Mouse (Mus musculus) G1E (cell line): ENCODE measurements around the gene Zfp953. TPM values are rescaled to one million over a fixed set of nuclear protein-coding genes. Genes with fewer than 3 reads are reported as not detected.
"Not testable (repeated sequence)": the region's sequence is repeated elsewhere in the genome, so short reads cannot be mapped to it uniquely, and the experiment has no call there.

Experiments
- ATAC-seq: 2 replicates; pipeline ENCODE4 v1.8.0; 2016; ENCODE audit warnings: mild to moderate bottlenecking; ENCODE audit not compliant: insufficient number of reproducible peaks, poor library complexity, low FRiP score, severe bottlenecking; ENCODE audit errors: extremely low read depth
- DNase-seq: peaks from one replicate; pipeline ENCODE4 v3.0.0; 2012; ENCODE audit warnings: low spot score
- H3K27me3 ChIP-seq: 2 replicates; pipeline ENCODE4 v1.6.1; 2012; ENCODE audit warnings: mild to moderate bottlenecking, low read length, inconsistent platforms; ENCODE audit not compliant: insufficient read depth
- H3K36me3 ChIP-seq: replicated peaks from 2 replicates; pipeline ENCODE3; 2012; ENCODE audit warnings: mild to moderate bottlenecking, inconsistent platforms
- H3K4me1 ChIP-seq: 2 replicates; pipeline ENCODE4 v1.6.1; 2012; ENCODE audit warnings: low read depth, low read length, inconsistent platforms, mixed read lengths; ENCODE audit not compliant: insufficient read depth
- H3K4me3 ChIP-seq: 2 replicates; pipeline ENCODE4 v1.5.1; 2012; ENCODE audit warnings: low read depth, mild to moderate bottlenecking, inconsistent platforms, low read length, moderate library complexity, mixed read lengths
- H3K9me3 ChIP-seq: replicated peaks from 2 replicates; pipeline ENCODE4 v1.6.1; 2012; ENCODE audit warnings: inconsistent platforms
- CTCF ChIP-seq: IDR thresholded peaks from 2 replicates; pipeline ENCODE4 v1.5.1; 2012; ENCODE audit warnings: low read depth, low read length, inconsistent platforms, mixed read lengths
- GATA1 ChIP-seq: IDR thresholded peaks from 2 replicates; pipeline ENCODE4 v1.6.1; 2012; ENCODE audit warnings: borderline replicate concordance, low read length, inconsistent platforms, mixed read lengths
- GATA2 ChIP-seq: IDR thresholded peaks from 2 replicates; pipeline ENCODE4 v1.6.1; 2012; ENCODE audit warnings: low read depth, low read length, inconsistent platforms, borderline replicate concordance
- POLR2AphosphoS5 ChIP-seq: IDR thresholded peaks from 2 replicates; pipeline ENCODE4 v1.6.1; 2012; ENCODE audit warnings: low read depth, low read length, inconsistent platforms; ENCODE audit not compliant: insufficient replicate concordance
- TAL1 ChIP-seq: conservative IDR thresholded peaks from 2 replicates; pipeline ENCODE4 v1.6.1; 2012; ENCODE audit warnings: low read depth, low read length, inconsistent platforms, mixed read lengths
- polyA plus RNA-seq: library from polyadenylated mRNA; stranded (reverse); fragments of >175 nt; gene quantifications from 2 replicates; pipeline ENCODE4 v1.2.3, GENCODE M21; 2012
- total RNA-seq, 2 experiments: library from RNA; stranded (forward) in 1 of 2; stranded (reverse) in 1 of 2; fragments of 200-1000 nt in 1 of 2; fragments of >200 nt in 1 of 2; fragmentation: Nextera tagmentation in 1 of 2; gene quantifications; 2 replicates each; pipeline ENCODE4 v1.2.3; 2014 to 2017

The Zfp953 gene
- total RNA-seq (2014; fragmentation: Nextera tagmentation) (10.3 and 13.4 TPM in 2 replicates), total RNA-seq (2017) (5.5 and 6.0 TPM in 2 replicates), polyA plus RNA-seq (0.04 and 0.13 TPM in 2 replicates)

DNA sequence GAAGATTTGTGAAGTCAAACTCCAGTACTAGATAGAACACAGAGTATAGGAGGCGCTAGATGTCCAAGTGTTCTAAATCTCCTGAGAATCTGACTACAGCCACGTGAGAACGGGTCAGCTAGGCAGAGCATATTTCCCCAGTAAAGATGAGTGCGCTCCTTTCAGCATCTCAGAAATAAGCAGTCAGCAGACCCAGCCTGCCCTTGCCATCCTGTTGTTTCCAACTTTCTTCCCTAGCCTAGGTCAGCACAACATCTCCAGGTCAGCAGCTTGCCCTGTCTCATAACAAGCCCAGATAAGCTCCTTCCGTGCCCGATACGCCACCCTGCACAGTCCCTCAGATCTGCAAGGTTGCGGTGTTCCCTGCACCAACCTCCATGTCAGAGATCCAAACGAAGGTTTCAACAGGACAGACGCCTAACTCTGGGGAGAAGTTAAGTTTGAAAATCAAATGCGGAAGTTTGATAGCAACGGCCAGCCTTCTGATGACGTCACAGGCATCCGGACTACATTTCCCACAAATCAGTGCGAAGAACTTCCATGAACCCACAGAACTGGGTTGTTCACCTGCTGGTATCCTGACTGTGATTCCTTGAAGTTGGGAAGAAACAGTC is at the start of gene Zfp953, which contains the start of gene Gm28044:
TSS of gene Zfp953 (minus strand) at position 475 of the 614 bp plus-strand sequence.
TSS of gene Gm28044 (minus strand) at position 406 of the 614 bp plus-strand sequence.
- no peaks in the 10 kb centered on the region for H3K27me3 ChIP-seq
- DNase-seq (no peak), ATAC-seq (peak; percentile 82)
- peak within 1 kb of the TSS; percentile 74 for H3K4me3 ChIP-seq
- TF ChIP-seq CTCF (no peak), TAL1 (no peak), POLR2AphosphoS5 (no peak), GATA2 (no peak), GATA1 (no peak)
- H3K9me3 ChIP-seq, result no peaks in the 10 kb centered on the region
- H3K36me3 ChIP-seq, result no peaks in the 10 kb centered on the region
- peaks cover 13% of the 10 kb centered on the region for H3K4me1 ChIP-seq

- ATAC-seq, result peak; percentile 87
- not testable (repeated sequence) for H3K4me1 ChIP-seq, DNase-seq, H3K9me3 ChIP-seq, H3K27me3 ChIP-seq, H3K36me3 ChIP-seq
- peak within 1 kb of the TSS; percentile 69 for H3K4me3 ChIP-seq
Observed at GRCm38 (mm10) chr13:67399183-67399903, 38.9 kb upstream of the Zfp953 start, which contains the start of gene Zfp429. Zfp429 (minus strand) TSS chr13:67399819.

GRCm38 (mm10) chr13:67376255-67376654 is 15.8 kb upstream of the Zfp953 start:
- ATAC-seq, H3K9me3 ChIP-seq, DNase-seq, H3K36me3 ChIP-seq, H3K4me3 ChIP-seq, H3K27me3 ChIP-seq, H3K4me1 ChIP-seq: not testable (repeated sequence)

GRCm38 (mm10) chr13:67375050-67375911 is 14.9 kb upstream of the Zfp953 start, which contains the start of the genes Gm28041 and Zfp456:
Gm28041 (minus strand) TSS chr13:67375733.
Zfp456 (minus strand) TSS chr13:67375810.
- not testable (repeated sequence) for H3K27me3 ChIP-seq, H3K36me3 ChIP-seq

GRCm38 (mm10) chr13:67351854-67352253 is 8.6 kb downstream of the Zfp953 start:
- TF ChIP-seq GATA2, result no peak
- no peak for TF ChIP-seq CTCF
- TF ChIP-seq TAL1, result no peak
- no peak for TF ChIP-seq POLR2AphosphoS5
- no peak for TF ChIP-seq GATA1
- H3K36me3 ChIP-seq, result no peaks in the 10 kb centered on the region
- no peak for ATAC-seq
- no peaks in the 10 kb centered on the region for H3K4me1 ChIP-seq
- H3K4me3 ChIP-seq, result no peak overlapping the region
- no peaks in the 10 kb centered on the region for H3K27me3 ChIP-seq
- no peak for DNase-seq
- H3K9me3 ChIP-seq, result no peaks in the 10 kb centered on the region

More at GRCm38 (mm10) chr13:67375050-67375911, 14.9 kb upstream of the Zfp953 start, which contains the start of the genes Gm28041 and Zfp456:
- H3K4me3 ChIP-seq, result peak within 1 kb of the TSS; percentile 68
- ATAC-seq, result peak; percentile 93
- H3K9me3 ChIP-seq, H3K4me1 ChIP-seq, DNase-seq: not testable (repeated sequence)

GRCm38 (mm10) chr13:67343422-67343821 is 17.0 kb downstream of the Zfp953 start:
- no peak overlapping the region for H3K4me3 ChIP-seq
- TF ChIP-seq CTCF (no peak), GATA2 (no peak)
- H3K27me3 ChIP-seq, result no peaks in the 10 kb centered on the region
- peaks cover 12% of the 10 kb centered on the region for H3K36me3 ChIP-seq
- no peaks in the 10 kb centered on the region for H3K9me3 ChIP-seq
- ATAC-seq (no peak), DNase-seq (no peak)
- H3K4me1 ChIP-seq, result no peaks in the 10 kb centered on the region
